Mouse (Mus musculus) ES-Bruce4 (cell line): ENCODE measurements around the gene H2afy2.

Experiments used
- CTCF ChIP-seq: IDR thresholded peaks from one replicate; pipeline ENCODE4 v1.8.1; 2011; ENCODE audit warnings: low read depth, low read length
- POLR2A ChIP-seq: IDR thresholded peaks from one replicate; pipeline ENCODE4 v1.8.1; 2011; ENCODE audit warnings: low read length; ENCODE audit not compliant: insufficient read depth

DNA sequence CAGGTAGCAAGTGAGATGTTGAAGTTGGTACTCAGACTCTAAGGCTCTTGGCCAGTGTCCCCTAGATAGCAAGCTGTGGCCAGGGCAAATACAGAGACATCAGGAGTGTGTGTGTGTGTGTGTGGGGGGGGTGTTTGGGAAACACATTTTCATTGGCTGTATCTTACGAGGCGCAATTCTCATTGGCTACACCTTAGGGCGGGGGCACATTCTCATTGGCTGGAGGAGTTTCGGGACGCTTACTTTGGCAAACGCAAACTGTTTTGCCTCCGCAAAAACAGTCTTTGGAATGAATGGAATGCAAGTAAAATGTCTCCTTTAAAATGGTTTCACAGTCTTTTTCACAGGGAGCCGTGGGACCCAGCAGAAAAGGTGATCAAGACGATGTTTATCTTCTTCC lies 46.9 kb upstream of the H2afy2 start:
- TF ChIP-seq POLR2A (no peak), CTCF (no peak)
